Mouse (Mus musculus): ENCODE data around the gene Aamdc.

Aamdc gene

GRCm38 (mm10) chr7:97579067-97579975 lies at the start of gene Aamdc, which contains the start of gene Rsf1:
TSS of gene Aamdc (minus strand) at chr7:97579497.
TSS of gene Rsf1 (plus strand) at chr7:97579889.
- in situ Hi-C loops (cut with MboI, MseI) = loop anchor here (10.0 kb wide), 1 partner anchor 115 kb away; the partner anchor contains the start of gene Clns1a

GRCm38 (mm10) chr7:97623402-97623801 lies 44.1 kb upstream of the Aamdc start:
- in situ Hi-C loops (cut with MboI, MseI) = no loop called here

- in situ Hi-C loops (cut with MboI, MseI) = no loop called here
Observed at GRCm38 (mm10) chr7:97622676-97623075, 43.4 kb upstream of the Aamdc start.

GRCm38 (mm10) chr7:97621346-97621745 lies 42.0 kb upstream of the Aamdc start:
- in situ Hi-C loops (cut with MboI, MseI) = no loop called here

- in situ Hi-C loops (cut with MboI, MseI) = no loop called here
Observed at GRCm38 (mm10) chr7:97598548-97598947, 19.3 kb upstream of the Aamdc start.

GRCm38 (mm10) chr7:97593535-97593934 lies 14.2 kb upstream of the Aamdc start:
- in situ Hi-C loops (cut with MboI, MseI) = no loop called here

- in situ Hi-C loops (cut with MboI, MseI) = no loop called here
Observed at GRCm38 (mm10) chr7:97592396-97592795, 13.1 kb upstream of the Aamdc start.

GRCm38 (mm10) chr7:97591336-97591735 lies 12.0 kb upstream of the Aamdc start:
- in situ Hi-C loops (cut with MboI, MseI) = no loop called here

GRCm38 (mm10) chr7:97590488-97590887 lies 11.2 kb upstream of the Aamdc start:
- in situ Hi-C loops (cut with MboI, MseI) = no loop called here

GRCm38 (mm10) chr7:97588506-97588905 lies 9.2 kb upstream of the Aamdc start:
- in situ Hi-C loops (cut with MboI, MseI) = no loop called here

GRCm38 (mm10) chr7:97580843-97581214 lies 1.5 kb upstream of the Aamdc start:
- in situ Hi-C loops (cut with MboI, MseI) = no loop called here

- in situ Hi-C loops (cut with MboI, MseI) = loop anchor here (10.0 kb wide), 1 partner anchor 115 kb away; the partner anchor contains the start of gene Clns1a
Observed at GRCm38 (mm10) chr7:97579976-97580842, 912 bp upstream of the Aamdc start.

- in situ Hi-C loops (cut with MboI, MseI) = loop anchor here (10.0 kb wide), 1 partner anchor 116 kb away; the partner anchor contains the start of gene Clns1a
Observed at GRCm38 (mm10) chr7:97578361-97579066, 783 bp downstream of the Aamdc start.

GRCm38 (mm10) chr7:97570389-97570788 lies 8.9 kb downstream of the Aamdc start:
- in situ Hi-C loops (cut with MboI, MseI) = loop anchor here (10.0 kb wide), 1 partner anchor 124 kb away; the partner anchor contains the start of gene Clns1a

- in situ Hi-C loops (cut with MboI, MseI) = loop anchor here (5.0 kb wide), 1 partner anchor 102 kb away; no protein-coding TSS in a partner anchor
Observed at GRCm38 (mm10) chr7:97569372-97569771, 9.9 kb downstream of the Aamdc start.

GRCm38 (mm10) chr7:97563576-97563975 lies 15.7 kb downstream of the Aamdc start:
- in situ Hi-C loops (cut with MboI, MseI) = no loop called here

GRCm38 (mm10) chr7:97550673-97551072 lies 28.6 kb downstream of the Aamdc start:
- in situ Hi-C loops (cut with MboI, MseI) = no loop called here

- in situ Hi-C loops (cut with MboI, MseI) = loop anchor here (5.0 kb wide), 1 partner anchor 333 kb away; no protein-coding TSS in a partner anchor
Observed at GRCm38 (mm10) chr7:97549301-97549700, 30.0 kb downstream of the Aamdc start.

GRCm38 (mm10) chr7:97546462-97546861 lies 32.8 kb downstream of the Aamdc start:
- in situ Hi-C loops (cut with MboI, MseI) = loop anchor here (5.0 kb wide), 1 partner anchor 336 kb away; no protein-coding TSS in a partner anchor

GRCm38 (mm10) chr7:97536571-97536970 lies 42.7 kb downstream of the Aamdc start:
- in situ Hi-C loops (cut with MboI, MseI) = no loop called here

- in situ Hi-C loops (cut with MboI, MseI) = no loop called here
Observed at GRCm38 (mm10) chr7:97535531-97535930, 43.8 kb downstream of the Aamdc start.

All from regulatory T cell (primary cell).